Mouse (Mus musculus) natural killer cell, adult 2 months (primary cell): ENCODE data around the gene Gm11595.
"Not testable (repeated sequence)": the region's sequence is repeated elsewhere in the genome, so short reads cannot be mapped to it uniquely, and the experiment has no call there.

Experiments
- DNase-seq, 2 experiments: peaks; one replicate each; pipeline ENCODE4 v3.0.0; 2022; ENCODE audit warnings: low spot score in 2 of 2

Gm11595 gene

DNA sequence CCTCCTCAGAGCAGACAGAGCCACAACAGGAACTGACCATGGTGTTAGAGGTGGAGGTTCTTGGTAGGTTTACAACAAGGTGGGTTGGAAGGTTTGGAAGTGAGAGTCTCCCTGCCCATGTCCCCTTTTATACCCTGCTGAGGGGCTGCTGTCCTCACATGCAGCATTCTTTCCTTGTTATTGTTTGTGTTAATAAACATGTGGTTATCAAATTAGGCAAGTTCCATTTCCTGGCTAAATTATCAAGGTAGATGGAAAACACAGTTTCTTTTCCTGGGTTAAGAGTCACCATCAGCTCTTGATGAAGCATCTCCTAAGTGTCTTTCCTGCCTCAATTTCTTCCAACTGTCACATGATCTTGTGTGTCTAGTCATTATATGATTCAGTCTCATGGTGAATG, at the start of gene Gm11595:
TSS of gene Gm11595 (minus strand) at position 101 of the 400 bp plus-strand sequence.
- not testable (repeated sequence) for DNase-seq

GRCm38 (mm10) chr11:99815566-99815965, 42.9 kb upstream of the Gm11595 start, which contains the start of gene Gm11564:
Gene Gm11564, minus strand, starts transcription at chr11:99815666.
- not testable (repeated sequence) for DNase-seq

- DNase-seq, result not testable (repeated sequence)
Measured at GRCm38 (mm10) chr11:99809792-99810191, 37.1 kb upstream of the Gm11595 start, which contains the start of gene Krtap4-13. Gene Krtap4-13, minus strand, starts transcription at chr11:99809892.

DNA sequence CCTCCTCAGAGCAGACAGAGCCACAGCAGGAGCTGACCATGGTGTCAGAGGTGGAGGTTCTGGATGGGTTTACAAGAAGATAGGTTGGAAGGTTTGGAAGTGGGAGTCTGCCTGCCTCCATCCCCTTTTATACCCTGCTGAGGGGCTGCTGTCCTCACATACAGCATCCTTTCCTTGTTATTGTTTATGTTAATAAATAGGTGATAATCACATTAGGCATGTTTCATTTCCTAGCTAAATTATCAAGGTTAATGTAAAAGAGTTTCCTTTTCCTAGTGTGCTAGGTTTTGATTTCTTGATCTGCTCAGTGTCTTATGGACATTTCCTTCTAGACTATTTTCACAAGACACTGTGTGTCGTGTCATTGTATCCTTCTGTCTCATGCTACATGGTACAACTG, 31.6 kb upstream of the Gm11595 start, which contains the start of gene Gm11554:
TSS of gene Gm11554 (minus strand) at position 101 of the 400 bp plus-strand sequence.
- not testable (repeated sequence) for DNase-seq

- not testable (repeated sequence) for DNase-seq
Measured at GRCm38 (mm10) chr11:99798832-99799231, 26.1 kb upstream of the Gm11595 start, which contains the start of gene Gm11569. Gene Gm11569, minus strand, starts transcription at chr11:99798932.

DNA sequence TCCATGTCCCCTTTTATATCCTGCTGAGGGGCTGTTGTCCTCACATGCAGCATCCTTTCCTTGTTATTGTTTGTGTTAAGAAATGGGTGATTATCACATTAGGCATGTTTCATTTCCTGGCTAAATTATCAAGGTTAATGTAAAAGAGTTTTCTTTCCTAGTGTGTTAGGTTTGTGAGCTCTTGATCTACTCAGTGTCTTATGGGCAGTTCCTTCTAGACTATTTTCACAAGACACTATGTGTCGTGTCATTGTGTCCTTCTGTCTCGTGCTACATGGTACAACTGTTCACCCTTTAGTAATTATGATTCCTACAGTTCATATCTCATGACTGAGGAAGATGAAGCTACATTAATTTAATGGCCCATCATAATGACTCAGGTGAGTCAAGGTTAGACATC, 20.7 kb upstream of the Gm11595 start, which contains the start of gene Gm11596:
TSS of gene Gm11596 (minus strand) at position 101 of the 400 bp plus-strand sequence.
- no peak for DNase-seq

DNA sequence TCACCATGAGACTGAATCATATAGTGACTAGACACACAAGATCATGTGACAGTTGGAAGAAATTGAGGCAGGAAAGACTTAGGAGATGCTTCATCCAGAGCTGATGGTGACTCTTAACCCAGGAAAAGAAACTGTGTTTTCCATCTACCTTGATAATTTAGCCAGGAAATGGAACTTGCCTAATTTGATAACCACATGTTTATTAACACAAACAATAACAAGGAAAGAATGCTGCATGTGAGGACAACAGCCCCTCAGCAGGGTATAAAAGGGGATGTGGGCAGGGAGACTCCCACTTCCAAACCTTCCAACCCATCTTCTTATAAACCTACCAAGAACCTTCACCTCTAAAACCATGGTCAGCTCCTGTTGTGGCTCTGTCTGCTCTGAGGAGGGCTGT, 12.2 kb upstream of the Gm11595 start, which contains the start of gene Krtap4-9:
TSS of gene Krtap4-9 (plus strand) at position 301 of the 400 bp plus-strand sequence.
- not testable (repeated sequence) for DNase-seq

- DNase-seq, result no peak
Measured at GRCm38 (mm10) chr11:99780604-99781003, 7.9 kb upstream of the Gm11595 start, which contains the start of gene Krtap4-8. Gene Krtap4-8, minus strand, starts transcription at chr11:99780704.

GRCm38 (mm10) chr11:99778401-99778800, 5.7 kb upstream of the Gm11595 start:
- no peak for DNase-seq

GRCm38 (mm10) chr11:99768410-99768809, 4.3 kb downstream of the Gm11595 start:
- no peak for DNase-seq

DNA sequence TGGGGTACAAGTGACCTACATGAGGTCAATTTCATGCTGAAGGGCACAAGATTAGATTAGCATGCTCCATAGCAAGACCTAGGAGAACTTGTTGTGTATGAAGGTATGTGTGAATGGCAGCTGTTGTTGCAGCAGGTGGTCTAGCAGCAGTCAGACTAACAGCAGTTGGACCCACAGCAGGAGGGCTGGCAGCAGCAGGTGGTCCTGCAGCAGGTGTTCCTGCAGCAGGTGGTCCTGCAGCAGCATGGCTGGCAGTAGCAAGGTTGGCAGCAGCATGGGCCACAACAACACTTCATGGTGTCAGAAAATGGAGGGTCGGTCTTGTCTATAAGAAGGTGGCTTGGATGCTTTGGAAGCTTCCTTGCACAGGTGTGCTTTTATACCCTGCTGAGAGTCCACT, 13.8 kb downstream of the Gm11595 start:
- no peak for DNase-seq

- DNase-seq, result no peak
Measured at GRCm38 (mm10) chr11:99743985-99744384, 28.7 kb downstream of the Gm11595 start.

DNA sequence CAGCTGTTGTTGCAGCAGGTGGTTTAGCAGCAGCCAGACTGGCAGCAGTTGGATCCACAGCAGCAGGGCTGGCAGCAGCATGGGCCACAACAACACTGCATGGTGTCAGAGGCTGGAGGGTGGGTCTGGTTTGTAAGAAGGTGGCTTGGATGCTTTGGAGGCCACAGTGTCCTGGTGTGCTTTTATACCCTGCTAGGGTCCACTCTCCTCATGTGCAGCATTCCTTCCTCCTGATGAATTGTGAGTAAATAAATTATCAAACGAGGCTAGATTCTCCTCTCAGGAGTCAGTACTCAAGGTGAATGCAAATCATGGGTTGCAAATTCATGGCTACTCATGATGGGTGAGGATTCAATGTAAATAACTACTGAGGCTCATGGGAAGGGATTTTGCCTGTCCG, 38.5 kb downstream of the Gm11595 start, which contains the start of gene Gm14180:
TSS of gene Gm14180 (minus strand) at position 101 of the 400 bp plus-strand sequence.
- no peak for DNase-seq

GRCm38 (mm10) chr11:99724061-99724460, 48.7 kb downstream of the Gm11595 start:
- DNase-seq, result no peak
